Mouse (Mus musculus): Measurements from ENCODE around the gene Prph.

DNA sequence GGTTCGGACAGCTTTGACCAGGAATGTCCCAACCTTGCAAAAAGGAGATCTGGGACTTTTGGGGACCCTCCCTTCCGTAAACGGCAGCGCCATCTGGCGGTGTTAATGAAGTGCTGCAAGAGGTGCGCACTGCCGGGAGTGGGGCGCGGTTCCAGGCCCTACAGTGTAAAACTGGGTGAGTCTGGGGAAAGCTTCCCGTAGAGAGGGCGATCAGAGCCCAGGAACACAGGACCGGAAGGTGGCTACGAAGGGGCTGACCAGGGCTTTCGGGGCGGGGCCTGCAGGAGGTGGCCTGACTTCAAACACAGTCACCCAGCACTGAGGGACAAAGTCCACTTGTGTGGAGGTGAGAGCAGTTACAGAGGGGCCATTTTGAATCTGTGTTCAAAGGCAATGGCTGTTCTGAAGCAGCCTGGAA lies 44.2 kb downstream of the Prph start:
- TF ChIP-seq CTCF (IDR thresholded peaks at IDR 0.05; ENCODE audit: low read depth, low read length) (peak; percentile 97), POLR2A (IDR thresholded peaks at IDR 0.05; ENCODE audit: borderline replicate concordance, low read depth, low read length) (no peak)
